Mouse (Mus musculus): ENCODE data around the gene Tmod3. TPM values are rescaled to one million over a fixed set of nuclear protein-coding genes. Genes with fewer than 3 reads are reported as not detected.

The Tmod3 gene
- total and polyA plus RNA-seq, 2 experiments from 2014 or later, result 33.5 to 76.5 TPM

- no peak for TF ChIP-seq CTCF (IDR thresholded peaks at IDR 0.05; ENCODE audit: low read depth)
- WGBS, result 91% methylated on average over 6 of the region's 6 CpGs
- Histone ChIP-seq H3K27me3 (ENCODE audit: insufficient read depth, low read length) (no peaks in the 10 kb centered on the region), H3K27ac (no peak overlapping the region), H3K36me3 (ENCODE audit: insufficient read depth, low read length) (peaks cover 21% of the 10 kb centered on the region), H3K4me1 (ENCODE audit: insufficient read depth, low read length) (no peaks in the 10 kb centered on the region), H3K4me2 (ENCODE audit: low read depth, low read length) (no peak overlapping the region), H3K4me3 (ENCODE audit: low read length) (no peak overlapping the region), H3K9me3 (ENCODE audit: low read length) (no peaks in the 10 kb centered on the region), H3K9ac (replicated peaks; ENCODE audit: low read length) (no peak overlapping the region)
- ATAC-seq (no peak), DNase-seq (ENCODE audit: low spot score) (no peak)
These were observed 8.9 kb upstream of the Tmod3 start for GRCm38 (mm10) chr9:75568399-75568798.

- no peak for TF ChIP-seq CTCF (IDR thresholded peaks at IDR 0.05; ENCODE audit: low read depth)
- 77% methylated on average over 6 of the region's 6 CpGs for WGBS
- no peak for ATAC-seq
These were observed 5.4 kb upstream of the Tmod3 start for GRCm38 (mm10) chr9:75564892-75565291.

DNA sequence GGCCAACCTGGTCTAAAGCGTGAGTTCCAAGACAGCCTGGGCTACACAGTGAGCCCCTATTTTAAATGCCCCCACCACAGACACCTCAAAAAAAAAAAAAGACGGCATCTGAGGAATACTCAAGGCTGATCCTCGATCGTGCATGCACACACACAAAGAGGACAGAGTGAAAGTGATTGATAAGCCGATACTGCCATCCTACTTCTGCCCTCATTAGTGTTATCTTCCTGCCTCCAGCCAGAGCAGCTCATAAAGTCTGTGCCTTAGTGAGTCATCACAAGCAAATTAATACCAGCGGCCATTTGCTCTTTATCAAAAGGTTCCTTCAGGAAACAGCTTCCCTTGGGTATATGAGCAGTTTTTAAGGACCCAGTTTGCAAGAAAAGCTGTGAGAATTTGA, 4.2 kb upstream of the Tmod3 start:
- Histone ChIP-seq H3K27me3 (ENCODE audit: insufficient read depth, low read length) (no peaks in the 10 kb centered on the region), H3K4me2 (ENCODE audit: low read depth, low read length) (no peak overlapping the region), H3K27ac (no peak overlapping the region), H3K9me3 (ENCODE audit: low read length) (no peaks in the 10 kb centered on the region), H3K9ac (replicated peaks; ENCODE audit: low read length) (no peak overlapping the region), H3K4me3 (ENCODE audit: low read length) (no peak overlapping the region), H3K36me3 (ENCODE audit: insufficient read depth, low read length) (no peaks in the 10 kb centered on the region), H3K4me1 (ENCODE audit: insufficient read depth, low read length) (no peaks in the 10 kb centered on the region)
- 81% methylated on average over 6 of the region's 6 CpGs for WGBS
- no peak for ATAC-seq
- no peak for DNase-seq (ENCODE audit: low spot score)
- TF ChIP-seq CTCF (IDR thresholded peaks at IDR 0.05; ENCODE audit: low read depth), result no peak

More at GRCm38 (mm10) chr9:75564892-75565291, 5.4 kb upstream of the Tmod3 start:
- Histone ChIP-seq H3K9me3 (ENCODE audit: low read length) (no peaks in the 10 kb centered on the region), H3K4me3 (ENCODE audit: low read length) (no peak overlapping the region), H3K27ac (no peak overlapping the region), H3K4me1 (ENCODE audit: insufficient read depth, low read length) (no peaks in the 10 kb centered on the region), H3K4me2 (ENCODE audit: low read depth, low read length) (no peak overlapping the region), H3K9ac (replicated peaks; ENCODE audit: low read length) (no peak overlapping the region), H3K36me3 (ENCODE audit: insufficient read depth, low read length) (no peaks in the 10 kb centered on the region), H3K27me3 (ENCODE audit: insufficient read depth, low read length) (no peaks in the 10 kb centered on the region)
- no peak for DNase-seq (ENCODE audit: low spot score)

- Histone ChIP-seq H3K36me3 (ENCODE audit: insufficient read depth, low read length) (no peaks in the 10 kb centered on the region), H3K9me3 (ENCODE audit: low read length) (no peaks in the 10 kb centered on the region), H3K4me2 (ENCODE audit: low read depth, low read length) (no peak overlapping the region), H3K9ac (replicated peaks; ENCODE audit: low read length) (no peak overlapping the region), H3K27me3 (ENCODE audit: insufficient read depth, low read length) (no peaks in the 10 kb centered on the region), H3K4me1 (ENCODE audit: insufficient read depth, low read length) (no peaks in the 10 kb centered on the region), H3K27ac (no peak overlapping the region), H3K4me3 (ENCODE audit: low read length) (no peak overlapping the region)
- DNase-seq (ENCODE audit: low spot score) (no peak), ATAC-seq (no peak)
- TF ChIP-seq CTCF (IDR thresholded peaks at IDR 0.05; ENCODE audit: low read depth), result peak; percentile 42; the same call in 1 of the 2 replicates
- WGBS, result 25% methylated on average over 2 of the region's 2 CpGs
These were observed 3.7 kb upstream of the Tmod3 start for GRCm38 (mm10) chr9:75563176-75563575.

GRCm38 (mm10) chr9:75561040-75561669, 1.7 kb upstream of the Tmod3 start:
- no peaks in the 10 kb centered on the region for H3K36me3 ChIP-seq (ENCODE audit: insufficient read depth, low read length)
- no peak overlapping the region for H3K27ac ChIP-seq
- no peak for TF ChIP-seq CTCF (IDR thresholded peaks at IDR 0.05; ENCODE audit: low read depth)
- no peaks in the 10 kb centered on the region for H3K27me3 ChIP-seq (ENCODE audit: insufficient read depth, low read length)
- peaks cover 5% of the 10 kb centered on the region; the same call in 1 of the 2 replicates for H3K4me1 ChIP-seq (ENCODE audit: insufficient read depth, low read length)
- WGBS, result 87% methylated on average over 13 of the region's 13 CpGs
- DNase-seq (ENCODE audit: low spot score) (no peak), ATAC-seq (no peak)
- H3K9ac ChIP-seq (replicated peaks; ENCODE audit: low read length), result no peak overlapping the region
- no peak overlapping the region for H3K4me2 ChIP-seq (ENCODE audit: low read depth, low read length)
- H3K4me3 ChIP-seq (ENCODE audit: low read length), result no peak overlapping the region
- H3K9me3 ChIP-seq (ENCODE audit: low read length), result no peaks in the 10 kb centered on the region

GRCm38 (mm10) chr9:75560353-75560752, 896 bp upstream of the Tmod3 start:
- TF ChIP-seq CTCF (IDR thresholded peaks at IDR 0.05; ENCODE audit: low read depth), result no peak
- ATAC-seq, result no peak
- Histone ChIP-seq H3K4me2 (ENCODE audit: low read depth, low read length) (no peak overlapping the region), H3K9ac (replicated peaks; ENCODE audit: low read length) (no peak overlapping the region), H3K36me3 (ENCODE audit: insufficient read depth, low read length) (no peaks in the 10 kb centered on the region), H3K9me3 (ENCODE audit: low read length) (no peaks in the 10 kb centered on the region), H3K4me3 (ENCODE audit: low read length) (no peak overlapping the region), H3K27me3 (ENCODE audit: insufficient read depth, low read length) (no peaks in the 10 kb centered on the region), H3K27ac (no peak overlapping the region), H3K4me1 (ENCODE audit: insufficient read depth, low read length) (peaks cover 5% of the 10 kb centered on the region; the same call in 1 of the 2 replicates)
- no peak for DNase-seq (ENCODE audit: low spot score)

DNA sequence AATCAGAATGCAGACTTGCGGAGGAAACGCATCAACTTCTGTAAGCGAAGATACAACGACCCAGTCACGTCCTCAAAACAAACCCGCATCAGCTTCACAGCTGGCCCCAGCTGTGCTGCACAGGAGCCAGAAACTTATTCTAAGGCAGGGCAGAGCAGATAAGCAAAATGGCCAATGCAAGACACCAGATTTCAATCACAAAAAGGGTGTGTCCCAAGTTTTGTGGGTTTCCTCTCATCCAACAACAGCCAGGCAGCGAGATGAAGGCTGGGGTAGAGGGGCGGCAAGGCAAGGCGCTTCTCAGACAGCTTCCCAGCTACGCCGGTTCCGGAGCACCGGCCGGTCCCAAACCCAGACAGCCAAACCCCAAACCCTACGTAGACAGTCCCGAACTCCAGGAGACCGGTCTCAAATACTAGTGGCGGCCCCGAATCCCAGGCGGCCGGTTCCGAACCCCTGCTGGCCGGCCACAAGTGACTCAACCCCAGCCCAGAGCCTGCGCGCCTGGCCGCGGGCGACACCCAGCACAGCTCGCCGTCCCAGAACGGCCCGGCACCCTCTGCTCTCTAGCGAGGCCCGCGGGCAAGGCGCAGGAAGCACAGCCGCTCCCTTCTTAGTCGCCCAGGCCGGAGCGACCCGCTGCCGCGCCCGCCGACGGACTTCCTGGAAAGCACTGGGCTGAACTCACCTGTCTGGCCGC, 495 bp downstream of the Tmod3 start:
- peak overlapping the region; percentile 52 for H3K27ac ChIP-seq
- TF ChIP-seq CTCF (IDR thresholded peaks at IDR 0.05; ENCODE audit: low read depth), result no peak; the same call in 1 of the 2 replicates
- H3K27me3 ChIP-seq (ENCODE audit: insufficient read depth, low read length), result no peaks in the 10 kb centered on the region
- peaks cover 5% of the 10 kb centered on the region; the same call in 1 of the 2 replicates for H3K4me1 ChIP-seq (ENCODE audit: insufficient read depth, low read length)
- WGBS, result under 1% methylated on average over 47 of the region's 47 CpGs
- peak; percentile 85 for ATAC-seq
- H3K9me3 ChIP-seq (ENCODE audit: low read length), result no peaks in the 10 kb centered on the region
- peak overlapping the region; percentile 72 for H3K4me3 ChIP-seq (ENCODE audit: low read length)
- H3K36me3 ChIP-seq (ENCODE audit: insufficient read depth, low read length), result no peaks in the 10 kb centered on the region
- DNase-seq (ENCODE audit: low spot score), result peak; percentile 31
- H3K4me2 ChIP-seq (ENCODE audit: low read depth, low read length), result peak overlapping the region; percentile 86
- H3K9ac ChIP-seq (replicated peaks; ENCODE audit: low read length), result peak overlapping the region; percentile 83
